Mouse (Mus musculus) olfactory bulb, adult 2 months (tissue): Measurements from ENCODE around the gene Edc4. TPM values are rescaled to one million over a fixed set of nuclear protein-coding genes. Genes with fewer than 3 reads are reported as not detected.
A peak's percentile ranks its signal among the peaks of the same experiment; 100 is the strongest.

ENCODE experiments used
- H3K27ac ChIP-seq: fragments of 200-500 bp; 2 replicates; pipeline ENCODE4 v1.5.1; 2012; ENCODE audit warnings: low read depth, low read length; ENCODE audit not compliant: insufficient read depth
- H3K4me1 ChIP-seq: fragments of 200-500 bp; 2 replicates; pipeline ENCODE4 v1.6.1; 2012; ENCODE audit warnings: low read length; ENCODE audit not compliant: control insufficient read depth, insufficient read depth
- H3K4me3 ChIP-seq: fragments of 200-500 bp; 2 replicates; pipeline ENCODE4 v1.5.1; 2012; ENCODE audit warnings: mild to moderate bottlenecking, low read depth, low read length, moderate library complexity; ENCODE audit not compliant: insufficient read depth
- CTCF ChIP-seq: fragments of 200-500 bp; IDR thresholded peaks from 2 replicates; pipeline ENCODE4 v1.5.1; 2012; ENCODE audit warnings: low read depth, mild to moderate bottlenecking, low read length, moderate library complexity; ENCODE audit not compliant: insufficient read depth
- POLR2A ChIP-seq: fragments of 200-500 bp; IDR thresholded peaks from 2 replicates; pipeline ENCODE4 v1.6.1; 2012; ENCODE audit warnings: mild to moderate bottlenecking, low read depth, low read length, moderate library complexity; ENCODE audit not compliant: insufficient read depth
- WGBS: fragments of 180-500 bp; shearing (Covaris S2); methylation state at CpG from one replicate; pipeline ENCODE4 v1.1.7; 2018; 5-methylcytosine and 5-hydroxymethylcytosine counted together
- polyA plus RNA-seq: library from polyadenylated mRNA; stranded (reverse); fragments of >200 nt; gene quantifications from 2 replicates; pipeline ENCODE4 v1.2.4, GENCODE M21; 2012; ENCODE audit warnings: low replicate concordance; ENCODE audit not compliant: missing spikeins, insufficient read depth, insufficient read length

Edc4 gene
- polyA plus RNA-seq, 1 experiment: not detected

- Histone ChIP-seq H3K4me3 (peak overlapping the region; percentile 77; the same call in 1 of the 2 replicates), H3K4me1 (peaks cover 9% of the 10 kb centered on the region), H3K27ac (no peak overlapping the region; the same call in 1 of the 2 replicates)
- WGBS: 32% methylated on average over 7 of the region's 7 CpGs
- no peak for TF ChIP-seq CTCF
- no peak for TF ChIP-seq POLR2A
Observed at GRCm38 (mm10) chr8:105935863-105936603, 55.4 kb downstream of the Edc4 start.

- peaks cover 9% of the 10 kb centered on the region; the same call in 1 of the 2 replicates for H3K4me1 ChIP-seq
- under 1% methylated on average over 30 of the region's 30 CpGs for WGBS
- TF ChIP-seq POLR2A: peak; percentile 33; the same call in 1 of the 2 replicates
- TF ChIP-seq CTCF: no peak
- peak overlapping the region; percentile 87 for H3K27ac ChIP-seq
- H3K4me3 ChIP-seq: peak overlapping the region; percentile 77
Observed at GRCm38 (mm10) chr8:105936866-105937475, 56.3 kb downstream of the Edc4 start.

GRCm38 (mm10) chr8:105937496-105938305 lies 57.0 kb downstream of the Edc4 start:
- Histone ChIP-seq H3K27ac (peak overlapping the region; percentile 87), H3K4me3 (peak overlapping the region; percentile 77), H3K4me1 (peaks cover 9% of the 10 kb centered on the region; the same call in 1 of the 2 replicates)
- under 1% methylated on average over 33 of the region's 33 CpGs for WGBS
- TF ChIP-seq POLR2A: no peak
- no peak for TF ChIP-seq CTCF

- TF ChIP-seq POLR2A (no peak), CTCF (no peak)
Observed at GRCm38 (mm10) chr8:105938306-105938669, 57.6 kb downstream of the Edc4 start, which contains the start of gene Psmb10. Gene Psmb10 (minus strand): TSS chr8:105938444.

GRCm38 (mm10) chr8:105942026-105942425 lies 61.3 kb downstream of the Edc4 start:
- 82% methylated on average over 11 of the region's 11 CpGs for WGBS
- no peak overlapping the region for H3K4me3 ChIP-seq
- H3K4me1 ChIP-seq: peaks cover 9% of the 10 kb centered on the region; the same call in 1 of the 2 replicates
- no peak for TF ChIP-seq POLR2A
- TF ChIP-seq CTCF: no peak
- no peak overlapping the region for H3K27ac ChIP-seq

More at GRCm38 (mm10) chr8:105938306-105938669, 57.6 kb downstream of the Edc4 start, which contains the start of gene Psmb10:
- Histone ChIP-seq H3K4me1 (peaks cover 14% of the 10 kb centered on the region), H3K27ac (peak within 1 kb of the TSS; percentile 87), H3K4me3 (peak within 1 kb of the TSS; percentile 77)
- WGBS: 21% methylated on average over 4 of the region's 4 CpGs

GRCm38 (mm10) chr8:105942542-105942941 lies 61.9 kb downstream of the Edc4 start:
- Histone ChIP-seq H3K27ac (no peak overlapping the region), H3K4me3 (no peak overlapping the region), H3K4me1 (peaks cover 9% of the 10 kb centered on the region; the same call in 1 of the 2 replicates)
- TF ChIP-seq POLR2A: no peak
- TF ChIP-seq CTCF: no peak
- WGBS: 81% methylated on average over 5 of the region's 5 CpGs

GRCm38 (mm10) chr8:105943321-105943739 lies 62.6 kb downstream of the Edc4 start, which contains the start of gene Lcat:
Gene Lcat (minus strand): TSS chr8:105943382.
- peaks cover 9% of the 10 kb centered on the region; the same call in 1 of the 2 replicates for H3K4me1 ChIP-seq
- 0 out of 2 replicates have a peak within 1 kb of the TSS, but pooled peaks have one; percentile 2 for H3K4me3 ChIP-seq
- 42% methylated on average over 8 of the region's 8 CpGs for WGBS
- no peak within 1 kb of the TSS for H3K27ac ChIP-seq
- TF ChIP-seq POLR2A (no peak), CTCF (no peak)

Other genes with a start within 250 kb of the Edc4 start
- gene Ctcf, start 244.3 kb upstream of the Edc4 start, polyA plus RNA-seq: 898 TPM in 1 of 2 replicates, not detected in the other
- gene Agrp, start 243.5 kb upstream of the Edc4 start, polyA plus RNA-seq: not detected in 2 replicates
- gene Carmil2, start 194.6 kb upstream of the Edc4 start, polyA plus RNA-seq: 218 TPM in 1 of 2 replicates, not detected in the other
- gene Acd, start 179.8 kb upstream of the Edc4 start, polyA plus RNA-seq: not detected in 2 replicates
- not detected in 2 replicates for gene Pard6a, start 179.7 kb upstream of the Edc4 start, polyA plus RNA-seq
- gene 4933405L10Rik, start 173.2 kb upstream of the Edc4 start, polyA plus RNA-seq: not detected in 2 replicates
- gene Enkd1, start 172.7 kb upstream of the Edc4 start, polyA plus RNA-seq: not detected in 2 replicates
- gene Gfod2, start 122.2 kb upstream of the Edc4 start, polyA plus RNA-seq: not detected in 2 replicates
- gene Ranbp10, start 53.5 kb upstream of the Edc4 start, polyA plus RNA-seq: not detected in 2 replicates
- not detected in 2 replicates for gene Tsnaxip1, start 53.1 kb upstream of the Edc4 start, polyA plus RNA-seq
- not detected in 2 replicates for gene Cenpt, start 27.6 kb upstream of the Edc4 start, polyA plus RNA-seq
- not detected in 2 replicates for gene Thap11, start 25.7 kb upstream of the Edc4 start, polyA plus RNA-seq
- not detected in 2 replicates for gene Nutf2, start 20.3 kb upstream of the Edc4 start, polyA plus RNA-seq
- gene Nrn1l, start 12.7 kb downstream of the Edc4 start, polyA plus RNA-seq: not detected in 2 replicates
- not detected in 2 replicates for gene Pskh1, start 19.6 kb downstream of the Edc4 start, polyA plus RNA-seq
- not detected in 2 replicates for gene Ctrl, start 53.0 kb downstream of the Edc4 start, polyA plus RNA-seq
- not detected in 2 replicates for gene Psmb10, start 57.6 kb downstream of the Edc4 start, polyA plus RNA-seq
- gene Lcat, start 62.5 kb downstream of the Edc4 start, polyA plus RNA-seq: not detected in 2 replicates
- gene Slc12a4, start 85.2 kb downstream of the Edc4 start, polyA plus RNA-seq: not detected in 2 replicates
- gene Dpep3, start 98.5 kb downstream of the Edc4 start, polyA plus RNA-seq: not detected in 2 replicates
- not detected in 2 replicates for gene Dus2, start 110.5 kb downstream of the Edc4 start, polyA plus RNA-seq
- gene Dpep2nb, start 125.1 kb downstream of the Edc4 start, polyA plus RNA-seq: not detected in 2 replicates
- not detected in 2 replicates for gene Ddx28, start 131.0 kb downstream of the Edc4 start, polyA plus RNA-seq
- gene Nfatc3, start 178.0 kb downstream of the Edc4 start, polyA plus RNA-seq: 102 and 111 TPM in 2 replicates